Mouse (Mus musculus) intestine, embryonic 15.5 days (tissue): ENCODE data around the gene Ism1. TPM values are rescaled to one million over a fixed set of nuclear protein-coding genes. Genes with fewer than 3 reads are reported as not detected.

Experiments
- ATAC-seq: fragments of 200-750 bp; cut with Nextera tagmentation; 2 replicates; pipeline ENCODE4 v1.8.0; 2017; ENCODE audit warnings: moderate TSS enrichment, moderate library complexity
- H3K27ac ChIP-seq: fragments of 300-500 bp; sonication (generic); 2 replicates; pipeline ENCODE4 v1.5.1; 2015; ENCODE audit warnings: mild to moderate bottlenecking, inconsistent platforms
- H3K27me3 ChIP-seq: fragments of 300-500 bp; sonication (generic); replicated peaks from 2 replicates; pipeline ENCODE4 v1.6.1; 2015; ENCODE audit warnings: inconsistent platforms
- H3K36me3 ChIP-seq: fragments of 300-500 bp; sonication (generic); 2 replicates; pipeline ENCODE4 v1.6.1; 2015; ENCODE audit warnings: inconsistent platforms
- H3K4me1 ChIP-seq: fragments of 300-500 bp; sonication (generic); replicated peaks from 2 replicates; pipeline ENCODE4 v1.6.1; 2015; ENCODE audit warnings: inconsistent platforms
- H3K4me2 ChIP-seq: fragments of 300-500 bp; sonication (generic); replicated peaks from 2 replicates; pipeline ENCODE4 v1.6.1; 2015; ENCODE audit warnings: mild to moderate bottlenecking, inconsistent platforms
- H3K4me3 ChIP-seq: fragments of 300-500 bp; sonication (generic); replicated peaks from 2 replicates; pipeline ENCODE4 v1.5.1; 2015; ENCODE audit warnings: inconsistent platforms
- H3K9ac ChIP-seq: fragments of 300-500 bp; sonication (generic); 2 replicates; pipeline ENCODE4 v1.6.1; 2015; ENCODE audit warnings: inconsistent platforms
- H3K9me3 ChIP-seq: fragments of 300-500 bp; sonication (generic); 2 replicates; pipeline ENCODE4 v1.6.1; 2016; ENCODE audit warnings: inconsistent platforms
- WGBS: fragments of 180-500 bp; shearing (Covaris S2); methylation state at CpG from one replicate; pipeline ENCODE4 v1.1.7; 2015; 5-methylcytosine and 5-hydroxymethylcytosine counted together
- polyA plus RNA-seq: library from polyadenylated mRNA; unstranded; fragments of >200 nt; fragmentation: Nextera tagmentation; extraction: Ambion mirVana; gene quantifications from 2 replicates; pipeline ENCODE4 v1.2.1, GENCODE M21; 2015

Ism1 gene
- polyA plus RNA-seq, 1 experiment from 2014 or later: 0.54 TPM

GRCm38 (mm10) chr2:139723304-139723703, 45.3 kb downstream of the Ism1 start:
- WGBS: 12% methylated on average over 3 of the region's 3 CpGs
- Histone ChIP-seq H3K27me3 (no peaks in the 10 kb centered on the region), H3K27ac (no peak overlapping the region), H3K4me2 (no peak overlapping the region), H3K36me3 (no peaks in the 10 kb centered on the region), H3K4me1 (no peaks in the 10 kb centered on the region), H3K9ac (no peak overlapping the region), H3K4me3 (no peak overlapping the region), H3K9me3 (no peaks in the 10 kb centered on the region)
- ATAC-seq: no peak

GRCm38 (mm10) chr2:139724202-139724838, 46.3 kb downstream of the Ism1 start:
- Histone ChIP-seq H3K9ac (no peak overlapping the region), H3K27ac (no peak overlapping the region), H3K4me2 (no peak overlapping the region), H3K4me1 (no peaks in the 10 kb centered on the region), H3K36me3 (no peaks in the 10 kb centered on the region), H3K9me3 (no peaks in the 10 kb centered on the region), H3K27me3 (no peaks in the 10 kb centered on the region), H3K4me3 (no peak overlapping the region)
- ATAC-seq: no peak
- WGBS: 78% methylated on average over 4 of the region's 4 CpGs

- H3K9me3 ChIP-seq: no peaks in the 10 kb centered on the region
- H3K36me3 ChIP-seq: no peaks in the 10 kb centered on the region
- no peak overlapping the region for H3K4me2 ChIP-seq
- H3K4me1 ChIP-seq: no peaks in the 10 kb centered on the region
- H3K9ac ChIP-seq: no peak overlapping the region
- ATAC-seq: no peak
- H3K27me3 ChIP-seq: no peaks in the 10 kb centered on the region
- H3K4me3 ChIP-seq: no peak overlapping the region
- H3K27ac ChIP-seq: no peak overlapping the region
- WGBS: 69% methylated on average over 3 of the region's 3 CpGs
These were observed 47.4 kb downstream of the Ism1 start for GRCm38 (mm10) chr2:139725328-139725727.

GRCm38 (mm10) chr2:139728060-139728459, 50.1 kb downstream of the Ism1 start:
- no peaks in the 10 kb centered on the region for H3K9me3 ChIP-seq
- WGBS: 87% methylated on average over 2 of the region's 2 CpGs
- H3K4me3 ChIP-seq: no peak overlapping the region
- no peak for ATAC-seq
- no peak overlapping the region for H3K4me2 ChIP-seq
- H3K4me1 ChIP-seq: no peaks in the 10 kb centered on the region
- no peak overlapping the region for H3K27ac ChIP-seq
- no peak overlapping the region for H3K9ac ChIP-seq
- no peaks in the 10 kb centered on the region for H3K27me3 ChIP-seq
- H3K36me3 ChIP-seq: no peaks in the 10 kb centered on the region

GRCm38 (mm10) chr2:139729377-139729776, 51.4 kb downstream of the Ism1 start:
- Histone ChIP-seq H3K36me3 (no peaks in the 10 kb centered on the region), H3K4me3 (no peak overlapping the region), H3K4me2 (no peak overlapping the region), H3K9me3 (no peaks in the 10 kb centered on the region), H3K27me3 (no peaks in the 10 kb centered on the region), H3K27ac (no peak overlapping the region), H3K9ac (no peak overlapping the region), H3K4me1 (no peaks in the 10 kb centered on the region)
- ATAC-seq: no peak
- 55% methylated on average over 5 of the region's 5 CpGs for WGBS

- no peak overlapping the region for H3K4me3 ChIP-seq
- no peaks in the 10 kb centered on the region for H3K4me1 ChIP-seq
- H3K9me3 ChIP-seq: no peaks in the 10 kb centered on the region
- H3K27me3 ChIP-seq: no peaks in the 10 kb centered on the region
- H3K4me2 ChIP-seq: no peak overlapping the region
- WGBS: 60% methylated on average over 1 of the region's 1 CpGs
- H3K36me3 ChIP-seq: no peaks in the 10 kb centered on the region
- no peak for ATAC-seq
- no peak overlapping the region for H3K27ac ChIP-seq
- H3K9ac ChIP-seq: no peak overlapping the region
These were observed 64.4 kb downstream of the Ism1 start for GRCm38 (mm10) chr2:139742381-139742780.

GRCm38 (mm10) chr2:139757021-139757420, 79.0 kb downstream of the Ism1 start:
- H3K4me3 ChIP-seq: no peak overlapping the region
- no peak overlapping the region for H3K4me2 ChIP-seq
- no peaks in the 10 kb centered on the region for H3K36me3 ChIP-seq
- no peak for ATAC-seq
- no peaks in the 10 kb centered on the region for H3K4me1 ChIP-seq
- WGBS: 80% methylated on average over 8 of the region's 8 CpGs
- no peaks in the 10 kb centered on the region for H3K9me3 ChIP-seq
- no peak overlapping the region for H3K27ac ChIP-seq
- H3K9ac ChIP-seq: no peak overlapping the region
- no peaks in the 10 kb centered on the region for H3K27me3 ChIP-seq

- Histone ChIP-seq H3K4me1 (no peaks in the 10 kb centered on the region), H3K27me3 (no peaks in the 10 kb centered on the region), H3K4me3 (no peak overlapping the region), H3K27ac (no peak overlapping the region), H3K9ac (no peak overlapping the region), H3K4me2 (no peak overlapping the region), H3K36me3 (no peaks in the 10 kb centered on the region), H3K9me3 (no peaks in the 10 kb centered on the region)
- 86% methylated on average over 1 of the region's 1 CpGs for WGBS
- ATAC-seq: no peak
These were observed 79.5 kb downstream of the Ism1 start for GRCm38 (mm10) chr2:139757456-139757855.

GRCm38 (mm10) chr2:139764355-139764754, 86.4 kb downstream of the Ism1 start:
- no peak overlapping the region for H3K9ac ChIP-seq
- H3K4me3 ChIP-seq: no peak overlapping the region
- 68% methylated on average over 5 of the region's 5 CpGs for WGBS
- no peak overlapping the region for H3K4me2 ChIP-seq
- no peak for ATAC-seq
- no peak overlapping the region for H3K27ac ChIP-seq
- H3K36me3 ChIP-seq: no peaks in the 10 kb centered on the region
- H3K4me1 ChIP-seq: no peaks in the 10 kb centered on the region
- no peaks in the 10 kb centered on the region for H3K27me3 ChIP-seq
- no peaks in the 10 kb centered on the region for H3K9me3 ChIP-seq

- Histone ChIP-seq H3K9ac (no peak overlapping the region), H3K4me3 (no peak overlapping the region), H3K36me3 (no peaks in the 10 kb centered on the region), H3K4me2 (no peak overlapping the region), H3K27ac (no peak overlapping the region), H3K4me1 (no peaks in the 10 kb centered on the region), H3K27me3 (no peaks in the 10 kb centered on the region), H3K9me3 (no peaks in the 10 kb centered on the region)
- WGBS: 78% methylated on average over 8 of the region's 8 CpGs
- ATAC-seq: no peak
These were observed 97.1 kb downstream of the Ism1 start for GRCm38 (mm10) chr2:139774949-139775570.

GRCm38 (mm10) chr2:139776644-139777043, 98.7 kb downstream of the Ism1 start:
- H3K27me3 ChIP-seq: no peaks in the 10 kb centered on the region
- 3% methylated on average over 1 of the region's 1 CpGs for WGBS
- ATAC-seq: no peak

GRCm38 (mm10) chr2:139778283-139778682, 100.3 kb downstream of the Ism1 start:
- H3K4me3 ChIP-seq: no peak overlapping the region
- H3K36me3 ChIP-seq: no peaks in the 10 kb centered on the region
- no peaks in the 10 kb centered on the region for H3K9me3 ChIP-seq
- H3K4me2 ChIP-seq: no peak overlapping the region
- H3K27ac ChIP-seq: no peak overlapping the region
- ATAC-seq: no peak
- no peaks in the 10 kb centered on the region for H3K4me1 ChIP-seq
- WGBS: 41% methylated on average over 3 of the region's 3 CpGs
- no peak overlapping the region for H3K9ac ChIP-seq
- H3K27me3 ChIP-seq: no peaks in the 10 kb centered on the region

More at GRCm38 (mm10) chr2:139776644-139777043, 98.7 kb downstream of the Ism1 start:
- H3K27ac ChIP-seq: no peak overlapping the region
- H3K4me2 ChIP-seq: no peak overlapping the region
- H3K9me3 ChIP-seq: no peaks in the 10 kb centered on the region
- no peak overlapping the region for H3K9ac ChIP-seq
- H3K36me3 ChIP-seq: no peaks in the 10 kb centered on the region
- no peak overlapping the region for H3K4me3 ChIP-seq
- H3K4me1 ChIP-seq: no peaks in the 10 kb centered on the region

- Histone ChIP-seq H3K4me2 (no peak overlapping the region), H3K27ac (no peak overlapping the region), H3K36me3 (no peaks in the 10 kb centered on the region), H3K9ac (no peak overlapping the region), H3K27me3 (no peaks in the 10 kb centered on the region), H3K4me3 (no peak overlapping the region), H3K4me1 (no peaks in the 10 kb centered on the region), H3K9me3 (no peaks in the 10 kb centered on the region)
- WGBS: 89% methylated on average over 8 of the region's 8 CpGs
- ATAC-seq: no peak
These were observed 105.4 kb downstream of the Ism1 start for GRCm38 (mm10) chr2:139783318-139783850.
